Mouse (Mus musculus) liver, embryonic 14.5 days (tissue): ENCODE data around the gene Tkt. TPM values are rescaled to one million over a fixed set of nuclear protein-coding genes. Genes with fewer than 3 reads are reported as not detected.

Experiments
- ATAC-seq: fragments of 200-750 bp; cut with Nextera tagmentation; 2 replicates; pipeline ENCODE4 v1.8.0; 2017; ENCODE audit warnings: moderate number of reproducible peaks, mild to moderate bottlenecking, moderate library complexity; ENCODE audit not compliant: insufficient read depth
- DNase-seq, 3 experiments: peaks; one replicate each; pipeline ENCODE4 v3.0.0-alpha.2; 2012 to 2013; ENCODE audit warnings: low read depth in 3 of 3, low spot score in 3 of 3
- H3K27ac ChIP-seq: fragments of 300-500 bp; sonication (generic); 2 replicates; pipeline ENCODE4 v1.5.1; 2014; ENCODE audit warnings: moderate library complexity, mild to moderate bottlenecking, control low read depth, inconsistent platforms
- H3K27me3 ChIP-seq: fragments of 300-500 bp; sonication (generic); 2 replicates; pipeline ENCODE4 v1.6.1; 2014; ENCODE audit warnings: mild to moderate bottlenecking, low read length, moderate library complexity; ENCODE audit not compliant: control insufficient read depth, insufficient read depth
- H3K36me3 ChIP-seq: fragments of 300-500 bp; sonication (generic); replicated peaks from 2 replicates; pipeline ENCODE4 v1.6.1; 2014; ENCODE audit warnings: low read depth; ENCODE audit not compliant: control insufficient read depth, insufficient read depth
- H3K4me1 ChIP-seq, 2 experiments: fragments of 200-500 bp in 1 of 2; fragments of 300-500 bp in 1 of 2; sonication (generic) in 1 of 2; replicated peaks; 2 replicates each; pipeline ENCODE4 v1.6.1; 2012 to 2014; ENCODE audit warnings: antibody characterized with exemption in 1 of 2, inconsistent platforms in 1 of 2, low read length in 1 of 2; ENCODE audit not compliant: control insufficient read depth in 2 of 2, insufficient read depth in 2 of 2
- H3K4me2 ChIP-seq: fragments of 300-500 bp; sonication (generic); 2 replicates; pipeline ENCODE4 v1.6.1; 2014; ENCODE audit warnings: low read depth, mild to moderate bottlenecking, control low read depth, moderate library complexity
- H3K4me3 ChIP-seq, 2 experiments: fragments of 200-500 bp in 1 of 2; fragments of 300-500 bp in 1 of 2; sonication (generic) in 1 of 2; 2 replicates each; pipeline ENCODE4 v1.5.1; 2012 to 2014; ENCODE audit warnings: low read depth in 2 of 2, low read length in 2 of 2, mild to moderate bottlenecking in 2 of 2, control low read depth in 1 of 2, inconsistent platforms in 1 of 2, moderate library complexity in 1 of 2; ENCODE audit not compliant: insufficient read depth in 1 of 2
- H3K9ac ChIP-seq: fragments of 300-500 bp; sonication (generic); replicated peaks from 2 replicates; pipeline ENCODE4 v1.6.1; 2014; ENCODE audit warnings: mild to moderate bottlenecking, control low read depth, moderate library complexity
- H3K9me3 ChIP-seq: fragments of 300-500 bp; sonication (generic); 2 replicates; pipeline ENCODE4 v1.6.1; 2016; ENCODE audit warnings: low read length, mixed read lengths; ENCODE audit not compliant: control insufficient read depth
- CTCF ChIP-seq: IDR thresholded peaks from 2 replicates; pipeline ENCODE4 v1.5.1; 2016; ENCODE audit warnings: antibody characterized with exemption, low read depth, control low read depth
- EP300 ChIP-seq: IDR thresholded peaks from 2 replicates; pipeline ENCODE4 v1.6.1; 2016; ENCODE audit warnings: antibody characterized with exemption, low read depth
- WGBS: fragments of 180-500 bp; shearing (Covaris S2); extraction: QIAGEN DNeasy Blood & Tissue Kit; methylation state at CpG from one replicate; pipeline ENCODE4 v1.1.7; 2014; ENCODE audit not compliant: insufficient replicate concordance; 5-methylcytosine and 5-hydroxymethylcytosine counted together
- polyA plus RNA-seq, 2 experiments: library from polyadenylated mRNA; depleted of rRNA in 1 of 2; stranded (reverse) in 1 of 2; unstranded in 1 of 2; fragments of >200 nt; fragmentation: Nextera tagmentation in 1 of 2; extraction: Ambion mirVana in 1 of 2; gene quantifications; 2 replicates each; pipeline versions ENCODE4 v1.2.1 to v1.2.3; 2012 to 2014

Gene Tkt
- polyA plus RNA-seq, 2 experiments, result 86.7 to 153 TPM

DNA sequence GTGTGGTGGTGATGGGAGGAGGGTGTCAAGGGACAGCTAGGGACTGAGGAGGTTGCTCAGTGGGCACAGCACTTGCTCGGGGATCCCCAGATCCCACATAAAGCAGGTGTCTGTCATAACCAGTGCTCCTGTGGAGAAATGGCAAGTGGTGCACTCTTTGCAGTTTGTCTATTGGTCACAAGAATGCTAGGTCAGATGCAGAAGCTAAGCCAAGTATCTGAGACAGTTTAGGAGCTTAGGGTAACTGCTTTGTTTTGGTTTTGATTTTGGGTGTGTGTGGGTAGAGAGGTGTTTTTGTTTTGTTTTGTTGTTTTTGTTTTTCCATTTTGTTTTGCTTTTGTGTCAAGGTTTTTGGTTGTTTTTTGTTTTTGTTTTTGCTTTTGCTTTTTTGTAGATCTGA lies 33.1 kb downstream of the Tkt start:
- DNase-seq (no peak), ATAC-seq (no peak)
- Histone ChIP-seq H3K27ac (no peak overlapping the region), H3K9me3 (no peaks in the 10 kb centered on the region), H3K9ac (no peak overlapping the region), H3K36me3 (no peaks in the 10 kb centered on the region; the same call in 1 of the 2 replicates), H3K4me1 (peaks cover 8 to 11% of the 10 kb centered on the region in 2 experiments), H3K4me2 (no peak overlapping the region), H3K27me3 (no peaks in the 10 kb centered on the region), H3K4me3 (no peak overlapping the region)
- TF ChIP-seq CTCF (no peak), EP300 (no peak)
- 94% methylated on average over 1 of the region's 1 CpGs for WGBS

DNA sequence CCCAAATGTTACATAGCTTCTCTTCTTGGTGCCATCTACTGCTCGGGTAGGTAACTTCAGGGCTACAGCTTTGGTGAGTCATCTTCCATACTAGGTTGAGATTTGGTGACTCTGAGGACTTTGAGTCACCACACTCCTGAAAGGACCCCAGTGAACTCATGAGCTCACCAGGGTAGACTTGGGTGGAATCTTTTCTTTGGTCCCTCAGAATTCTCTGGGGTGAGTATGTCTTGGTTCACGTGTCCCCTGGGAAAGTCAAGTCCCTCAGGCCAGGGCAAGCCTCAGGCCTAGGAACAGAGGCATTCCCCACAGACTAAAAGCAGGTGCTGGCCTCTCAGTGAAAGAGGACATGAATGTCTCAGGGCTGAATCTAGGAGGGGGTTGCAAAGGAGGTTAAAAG lies 35.9 kb downstream of the Tkt start:
- Histone ChIP-seq H3K4me3 (no peak overlapping the region), H3K27ac (no peak overlapping the region), H3K4me1 (peaks cover 0 to 3% of the 10 kb centered on the region in 2 experiments; a peak in 2 of 4 replicates), H3K4me2 (no peak overlapping the region), H3K36me3 (no peaks in the 10 kb centered on the region), H3K9ac (no peak overlapping the region), H3K9me3 (no peaks in the 10 kb centered on the region), H3K27me3 (no peaks in the 10 kb centered on the region)
- DNase-seq (no peak), ATAC-seq (no peak)
- no peak for TF ChIP-seq CTCF
- TF ChIP-seq EP300, result no peak
- 44% methylated on average over 2 of the region's 2 CpGs for WGBS

DNA sequence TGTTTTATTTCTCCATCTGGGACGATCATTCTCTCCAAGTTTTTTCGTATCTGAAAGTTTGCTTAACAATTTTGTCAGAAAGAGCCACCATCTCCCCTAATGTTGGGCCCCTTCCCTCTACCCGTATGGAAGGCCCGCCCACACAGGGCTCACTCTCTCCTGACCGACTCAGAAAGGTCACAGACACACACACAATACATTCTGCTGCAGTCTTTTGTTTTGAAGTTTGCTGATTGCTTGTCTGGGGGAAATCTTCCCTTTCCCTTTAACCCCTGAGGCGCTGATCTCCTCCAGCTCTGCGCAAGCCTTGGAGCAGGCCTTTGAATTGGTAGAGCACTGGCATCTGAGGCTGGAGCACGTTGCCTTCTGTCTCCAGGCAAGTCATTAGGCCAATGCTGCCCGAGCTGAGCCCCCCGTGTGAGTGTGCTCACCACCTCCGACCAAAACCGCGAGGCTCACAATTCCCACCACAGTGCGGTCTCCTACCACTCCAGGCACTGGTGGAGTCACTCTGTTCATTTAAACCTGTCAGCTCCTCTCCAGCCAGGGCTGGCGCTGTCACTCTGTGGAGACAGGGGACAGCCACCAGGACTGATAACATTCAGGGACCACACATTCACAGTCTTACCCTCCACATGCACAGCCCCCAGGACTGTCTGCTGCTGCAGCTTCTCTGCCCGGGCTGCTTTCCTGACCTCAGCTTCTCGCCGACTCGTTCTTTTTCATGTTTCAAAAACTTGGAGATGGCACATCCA lies 36.5 kb downstream of the Tkt start:
- DNase-seq (no peak), ATAC-seq (peak; percentile 26; the same call in 1 of the 2 replicates)
- WGBS, result 43% methylated on average over 19 of the region's 19 CpGs
- no peaks in the 10 kb centered on the region for H3K36me3 ChIP-seq
- no peak overlapping the region for H3K4me3 ChIP-seq
- H3K9ac ChIP-seq, result no peak overlapping the region
- H3K4me2 ChIP-seq, result no peak overlapping the region
- no peak overlapping the region for H3K27ac ChIP-seq
- TF ChIP-seq CTCF, result 0 out of 2 replicates have a peak, but pooled peaks have one; percentile 6
- no peak for TF ChIP-seq EP300
- no peaks in the 10 kb centered on the region for H3K9me3 ChIP-seq
- peaks cover 0 to 3% of the 10 kb centered on the region in 2 experiments; a peak in 2 of 4 replicates for H3K4me1 ChIP-seq
- H3K27me3 ChIP-seq, result no peaks in the 10 kb centered on the region

GRCm38 (mm10) chr14:30585323-30585722 lies 37.2 kb downstream of the Tkt start:
- 67% methylated on average over 5 of the region's 5 CpGs for WGBS
- Histone ChIP-seq H3K4me3 (no peak overlapping the region), H3K9ac (no peak overlapping the region), H3K4me2 (no peak overlapping the region), H3K9me3 (no peaks in the 10 kb centered on the region), H3K27me3 (no peaks in the 10 kb centered on the region), H3K4me1 (peaks cover 0 to 3% of the 10 kb centered on the region in 2 experiments; a peak in 2 of 4 replicates), H3K36me3 (no peaks in the 10 kb centered on the region), H3K27ac (no peak overlapping the region)
- DNase-seq (no peak), ATAC-seq (no peak)
- TF ChIP-seq CTCF (peak; percentile 27), EP300 (no peak)

DNA sequence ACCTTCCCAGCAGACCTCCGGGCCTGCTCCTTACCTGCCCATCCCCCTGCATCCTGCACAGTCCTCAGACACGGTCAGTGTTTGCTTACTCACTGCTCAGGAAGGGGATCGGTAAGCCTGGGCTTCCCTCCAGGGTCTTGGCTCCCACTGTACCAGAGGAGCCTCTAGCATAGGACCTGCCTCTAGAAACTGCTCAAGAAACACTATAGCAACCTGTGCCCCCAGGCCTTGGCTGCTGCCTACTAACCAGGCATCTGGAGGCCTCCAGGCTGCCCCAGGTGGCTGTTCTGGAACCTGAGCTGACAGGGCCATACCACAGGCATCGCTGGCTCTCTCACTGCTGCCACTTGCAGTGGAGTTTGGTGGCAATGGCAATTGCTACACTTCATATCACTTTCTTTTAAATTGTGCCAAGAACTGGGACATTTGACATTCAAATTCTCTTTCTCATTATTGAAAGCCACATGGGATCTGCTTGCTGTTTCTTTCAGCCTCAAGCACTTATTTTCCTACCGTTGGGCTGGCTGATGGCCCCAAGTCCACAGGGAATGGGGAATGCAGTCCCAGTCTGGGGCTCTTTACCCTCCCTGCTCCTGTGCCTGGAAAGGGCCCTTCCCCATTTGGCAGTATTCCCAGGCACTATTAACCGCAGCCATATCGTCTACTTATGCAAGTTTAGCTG lies 38.8 kb downstream of the Tkt start:
- H3K27me3 ChIP-seq, result no peaks in the 10 kb centered on the region
- no peak overlapping the region for H3K4me3 ChIP-seq
- ATAC-seq, result no peak
- H3K9ac ChIP-seq, result no peak overlapping the region
- WGBS, result 53% methylated on average over 7 of the region's 7 CpGs
- H3K4me2 ChIP-seq, result no peak overlapping the region
- H3K9me3 ChIP-seq, result no peaks in the 10 kb centered on the region
- peaks cover 0 to 3% of the 10 kb centered on the region in 2 experiments; a peak in 1 of 4 replicates for H3K4me1 ChIP-seq
- no peak; the same call in 1 of the 2 replicates for TF ChIP-seq CTCF
- no peak for TF ChIP-seq EP300
- H3K27ac ChIP-seq, result no peak overlapping the region
- no peaks in the 10 kb centered on the region for H3K36me3 ChIP-seq
- DNase-seq, result no peak
